Mouse (Mus musculus) testis, postnatal 14 days (tissue): Measurements from ENCODE around the gene Mrpl49.

Experiments used
- DNase-seq: peaks from one replicate; pipeline ENCODE4 v3.0.0; 2021; ENCODE audit warnings: low spot score

Mrpl49 gene

GRCm38 (mm10) chr19:6037695-6038094 lies 19.9 kb downstream of the Mrpl49 start:
- no peak for DNase-seq

GRCm38 (mm10) chr19:6035966-6036585 lies 21.5 kb downstream of the Mrpl49 start:
- no peak for DNase-seq

GRCm38 (mm10) chr19:6030520-6031280 lies 26.9 kb downstream of the Mrpl49 start:
- DNase-seq, result no peak

GRCm38 (mm10) chr19:6029426-6029825 lies 28.2 kb downstream of the Mrpl49 start:
- no peak for DNase-seq

GRCm38 (mm10) chr19:6028991-6029390 lies 28.6 kb downstream of the Mrpl49 start:
- DNase-seq, result no peak

GRCm38 (mm10) chr19:6023930-6024329 lies 33.7 kb downstream of the Mrpl49 start:
- DNase-seq, result peak; percentile 71

GRCm38 (mm10) chr19:6023059-6023458 lies 34.5 kb downstream of the Mrpl49 start:
- no peak for DNase-seq

- no peak for DNase-seq
Observed at GRCm38 (mm10) chr19:6020276-6020675, 37.3 kb downstream of the Mrpl49 start.

GRCm38 (mm10) chr19:6018142-6019089 lies 39.2 kb downstream of the Mrpl49 start:
- DNase-seq, result peak; percentile 66

- DNase-seq, result no peak
Observed at GRCm38 (mm10) chr19:6016532-6016931, 41.1 kb downstream of the Mrpl49 start.

- DNase-seq, result peak; percentile 36
Observed at GRCm38 (mm10) chr19:6015511-6016315, 41.9 kb downstream of the Mrpl49 start, which contains the start of gene Capn1. TSS of gene Capn1 (minus strand) at chr19:6015897.

- no peak for DNase-seq
Observed at GRCm38 (mm10) chr19:6014991-6015510, 42.5 kb downstream of the Mrpl49 start.

- no peak for DNase-seq
Observed at GRCm38 (mm10) chr19:6013691-6014090, 43.9 kb downstream of the Mrpl49 start.

- DNase-seq, result no peak
Observed at GRCm38 (mm10) chr19:6009137-6009536, 48.4 kb downstream of the Mrpl49 start.

GRCm38 (mm10) chr19:6007013-6007412 lies 50.6 kb downstream of the Mrpl49 start:
- no peak for DNase-seq

- DNase-seq, result no peak
Observed at GRCm38 (mm10) chr19:6005541-6005940, 52.0 kb downstream of the Mrpl49 start.
